ENCODE assay signal across 30 mouse cellular contexts in genomic region chr9:122722296-122722695, GRCm38 (mm10). TPM values are rescaled to one million over a fixed set of nuclear protein-coding genes. Genes with fewer than 3 reads are reported as not detected.
"Had no signal": no experiment of that assay in that cellular context is flagged by ENCODE, and none has a peak within 500 bp of the region (broad histone marks: within the 10 kb centered on the region; RNA-seq: fewer than 3 reads in every experiment).

No protein-coding gene starts in this region.

- H3K4me1 ChIP-seq: kidney, embryonic 15.5 days; limb, embryonic 12.5 days; limb, embryonic 15.5 days; liver, embryonic 15.5 days; neural tube, embryonic 12.5 days had no signal

- H3K9ac ChIP-seq: kidney, embryonic 15.5 days; limb, embryonic 12.5 days; limb, embryonic 15.5 days; liver, embryonic 15.5 days; neural tube, embryonic 12.5 days; neural tube, embryonic 15.5 days had no signal

- H3K4me3 ChIP-seq: kidney, embryonic 15.5 days; left cerebral cortex, adult 2 months; limb, embryonic 12.5 days; limb, embryonic 15.5 days; liver, embryonic 15.5 days; neural tube, embryonic 12.5 days; neural tube, embryonic 15.5 days had no signal

- H3K4me2 ChIP-seq: kidney, embryonic 15.5 days; limb, embryonic 12.5 days; limb, embryonic 15.5 days; liver, embryonic 11.5 days; liver, embryonic 15.5 days; midbrain, embryonic 11.5 days; neural tube, embryonic 12.5 days; neural tube, embryonic 15.5 days had no signal

- H3K9me3 ChIP-seq: kidney, embryonic 15.5 days; limb, embryonic 12.5 days; limb, embryonic 15.5 days; liver, embryonic 15.5 days; neural tube, embryonic 12.5 days; neural tube, embryonic 15.5 days had no signal

- DNase-seq: kidney, adult 11 months; kidney, adult 8-10 months; kidney, postnatal 10 days; layer of hippocampus, postnatal 36 days; lung, adult 2 months; lung, postnatal 14 days; lung, postnatal 4 days; midbrain, embryonic 14.5 days; right cerebral cortex, postnatal 14 days; right cerebral cortex, postnatal 4 days; thymus, adult 18-20 months; thymus, postnatal 36 days had no signal

- H3K27ac ChIP-seq: kidney, embryonic 15.5 days; left cerebral cortex, adult 2 months; limb, embryonic 12.5 days; limb, embryonic 15.5 days; liver, embryonic 15.5 days; neural tube, embryonic 12.5 days; neural tube, embryonic 15.5 days; stomach, postnatal 0 days had no signal

- H3K36me3 ChIP-seq: kidney, embryonic 15.5 days; limb, embryonic 12.5 days; limb, embryonic 15.5 days; liver, embryonic 15.5 days; neural tube, embryonic 12.5 days; neural tube, embryonic 15.5 days had no signal

RNA-seq across cellular contexts. Expression of gene Topaz1, which starts 24.9 kb away (rescaled TPM):
- total RNA-seq: layer of hippocampus, adult 8-10 months; layer of hippocampus, postnatal 10 days; layer of hippocampus, postnatal 36 days; left cerebral cortex, adult 2 months; left cerebral cortex, postnatal 10 days; left cerebral cortex, postnatal 36 days; megakaryocyte progenitor cell, adult 5-6 weeks; megakaryocyte-erythroid progenitor cell, adult 5-6 weeks had no signal
- polyA plus RNA-seq: kidney, embryonic 15.5 days; large intestine, adult 2 months; limb, embryonic 12.5 days; limb, embryonic 15.5 days; liver, embryonic 11.5 days; lung, adult 2 months; lung, embryonic 16.5 days; midbrain, embryonic 11.5 days; midbrain, embryonic 14.5 days; neural tube, embryonic 12.5 days; neural tube, embryonic 15.5 days; stomach, postnatal 0 days had no signal
